Mouse (Mus musculus) ES-Bruce4 (cell line): ENCODE data around the gene Csnk1d. TPM values are rescaled to one million over a fixed set of nuclear protein-coding genes. Genes with fewer than 3 reads are reported as not detected.

Experiments used
- H3K27ac ChIP-seq: 2 replicates; pipeline ENCODE4 v1.5.1; 2012; ENCODE audit warnings: low read length, inconsistent platforms; ENCODE audit not compliant: insufficient read depth
- H3K27me3 ChIP-seq: 2 replicates; pipeline ENCODE4 v1.6.1; 2012; ENCODE audit warnings: mild to moderate bottlenecking, low read length, inconsistent platforms; ENCODE audit not compliant: control insufficient read depth, poor library complexity, insufficient read depth, severe bottlenecking
- H3K36me3 ChIP-seq: 2 replicates; pipeline ENCODE4 v1.6.1; 2012; ENCODE audit warnings: inconsistent platforms, mild to moderate bottlenecking, low read length, moderate library complexity; ENCODE audit not compliant: control insufficient read depth, poor library complexity, insufficient read depth, severe bottlenecking
- H3K4me1 ChIP-seq: one replicate; pipeline ENCODE4 v1.8.1; 2011; ENCODE audit warnings: low read length; ENCODE audit not compliant: control insufficient read depth, insufficient read depth
- H3K4me3 ChIP-seq: 2 replicates; pipeline ENCODE4 v1.5.1; 2011; ENCODE audit warnings: low read depth, mild to moderate bottlenecking, low read length
- H3K9ac ChIP-seq: 2 replicates; pipeline ENCODE4 v1.6.1; 2012; ENCODE audit warnings: low read depth, mild to moderate bottlenecking, inconsistent platforms; ENCODE audit not compliant: poor library complexity, severe bottlenecking
- H3K9me3 ChIP-seq: replicated peaks from 2 replicates; pipeline ENCODE4 v1.6.1; 2012; ENCODE audit warnings: mild to moderate bottlenecking, low read length, inconsistent platforms; ENCODE audit not compliant: control insufficient read depth, poor library complexity, insufficient read depth, severe bottlenecking
- CTCF ChIP-seq: IDR thresholded peaks from one replicate; pipeline ENCODE4 v1.8.1; 2011; ENCODE audit warnings: low read depth, low read length
- EP300 ChIP-seq: IDR thresholded peaks from 2 replicates; pipeline ENCODE4 v1.6.1; 2011; ENCODE audit warnings: low read depth, low read length; ENCODE audit not compliant: insufficient read depth
- POLR2A ChIP-seq: IDR thresholded peaks from one replicate; pipeline ENCODE4 v1.8.1; 2011; ENCODE audit warnings: low read length; ENCODE audit not compliant: insufficient read depth
- polyA plus RNA-seq: library from polyadenylated mRNA; stranded (reverse); fragments of >200 nt; gene quantifications from 2 replicates; pipeline ENCODE4 v1.2.4, GENCODE M21; 2011; ENCODE audit warnings: low read depth; ENCODE audit not compliant: missing spikeins, insufficient read depth, insufficient read length

The Csnk1d gene
- polyA plus RNA-seq, 1 experiment: 99.3 TPM

GRCm38 (mm10) chr11:120991791-120992190, 661 bp upstream of the Csnk1d start:
- Histone ChIP-seq H3K27me3 (no peaks in the 10 kb centered on the region), H3K4me3 (peak overlapping the region; percentile 81), H3K9ac (peak overlapping the region; percentile 100), H3K27ac (no peak overlapping the region), H3K4me1 (peaks cover 3% of the 10 kb centered on the region), H3K36me3 (no peaks in the 10 kb centered on the region), H3K9me3 (no peaks in the 10 kb centered on the region)
- TF ChIP-seq EP300: no peak
- TF ChIP-seq CTCF: no peak
- no peak for TF ChIP-seq POLR2A

- H3K4me1 ChIP-seq: peaks cover 3% of the 10 kb centered on the region
- no peak overlapping the region for H3K27ac ChIP-seq
Observed at GRCm38 (mm10) chr11:120990126-120990781, 876 bp downstream of the Csnk1d start.

GRCm38 (mm10) chr11:120989523-120989922, 1.6 kb downstream of the Csnk1d start:
- H3K9me3 ChIP-seq: no peaks in the 10 kb centered on the region
- peaks cover 3% of the 10 kb centered on the region for H3K4me1 ChIP-seq
- peak overlapping the region; percentile 100 for H3K9ac ChIP-seq
- no peak overlapping the region for H3K27ac ChIP-seq
- H3K4me3 ChIP-seq: peak overlapping the region; percentile 18; the same call in 1 of the 2 replicates
- H3K27me3 ChIP-seq: no peaks in the 10 kb centered on the region
- H3K36me3 ChIP-seq: peaks cover 8% of the 10 kb centered on the region
- TF ChIP-seq CTCF: no peak
- no peak for TF ChIP-seq POLR2A
- no peak for TF ChIP-seq EP300

More at GRCm38 (mm10) chr11:120990126-120990781, 876 bp downstream of the Csnk1d start:
- no peaks in the 10 kb centered on the region for H3K9me3 ChIP-seq
- H3K36me3 ChIP-seq: peaks cover 8% of the 10 kb centered on the region
- TF ChIP-seq POLR2A (no peak), CTCF (no peak), EP300 (no peak)
- H3K9ac ChIP-seq: peak overlapping the region; percentile 100
- H3K4me3 ChIP-seq: peak overlapping the region; percentile 100
- no peaks in the 10 kb centered on the region for H3K27me3 ChIP-seq

- Histone ChIP-seq H3K27me3 (no peaks in the 10 kb centered on the region), H3K9me3 (no peaks in the 10 kb centered on the region), H3K4me3 (no peak overlapping the region), H3K9ac (no peak overlapping the region), H3K4me1 (peaks cover 3% of the 10 kb centered on the region), H3K27ac (no peak overlapping the region), H3K36me3 (peaks cover 16% of the 10 kb centered on the region)
- TF ChIP-seq CTCF (no peak), POLR2A (no peak), EP300 (no peak)
Observed at GRCm38 (mm10) chr11:120988410-120988809, 2.7 kb downstream of the Csnk1d start.

- H3K4me3 ChIP-seq: no peak overlapping the region
- H3K27ac ChIP-seq: no peak overlapping the region
- no peak overlapping the region for H3K9ac ChIP-seq
- H3K27me3 ChIP-seq: no peaks in the 10 kb centered on the region
- TF ChIP-seq CTCF (no peak), POLR2A (no peak), EP300 (no peak)
- peaks cover 24% of the 10 kb centered on the region for H3K36me3 ChIP-seq
- peaks cover 3% of the 10 kb centered on the region for H3K4me1 ChIP-seq
- no peaks in the 10 kb centered on the region for H3K9me3 ChIP-seq
Observed at GRCm38 (mm10) chr11:120987608-120988007, 3.5 kb downstream of the Csnk1d start.

- Histone ChIP-seq H3K36me3 (peaks cover 50% of the 10 kb centered on the region), H3K9ac (no peak overlapping the region)
- TF ChIP-seq POLR2A (no peak), EP300 (no peak), CTCF (no peak)
Observed at GRCm38 (mm10) chr11:120984448-120985330, 6.4 kb downstream of the Csnk1d start.

More at GRCm38 (mm10) chr11:120984448-120985330, 6.4 kb downstream of the Csnk1d start:
- H3K27me3 ChIP-seq: no peaks in the 10 kb centered on the region
- no peak overlapping the region for H3K4me3 ChIP-seq
- H3K27ac ChIP-seq: no peak overlapping the region
- peaks cover 3% of the 10 kb centered on the region for H3K4me1 ChIP-seq
- H3K9me3 ChIP-seq: no peaks in the 10 kb centered on the region
